8 mouse cellular contexts compared by ENCODE assay signal in the genomic region with DNA sequence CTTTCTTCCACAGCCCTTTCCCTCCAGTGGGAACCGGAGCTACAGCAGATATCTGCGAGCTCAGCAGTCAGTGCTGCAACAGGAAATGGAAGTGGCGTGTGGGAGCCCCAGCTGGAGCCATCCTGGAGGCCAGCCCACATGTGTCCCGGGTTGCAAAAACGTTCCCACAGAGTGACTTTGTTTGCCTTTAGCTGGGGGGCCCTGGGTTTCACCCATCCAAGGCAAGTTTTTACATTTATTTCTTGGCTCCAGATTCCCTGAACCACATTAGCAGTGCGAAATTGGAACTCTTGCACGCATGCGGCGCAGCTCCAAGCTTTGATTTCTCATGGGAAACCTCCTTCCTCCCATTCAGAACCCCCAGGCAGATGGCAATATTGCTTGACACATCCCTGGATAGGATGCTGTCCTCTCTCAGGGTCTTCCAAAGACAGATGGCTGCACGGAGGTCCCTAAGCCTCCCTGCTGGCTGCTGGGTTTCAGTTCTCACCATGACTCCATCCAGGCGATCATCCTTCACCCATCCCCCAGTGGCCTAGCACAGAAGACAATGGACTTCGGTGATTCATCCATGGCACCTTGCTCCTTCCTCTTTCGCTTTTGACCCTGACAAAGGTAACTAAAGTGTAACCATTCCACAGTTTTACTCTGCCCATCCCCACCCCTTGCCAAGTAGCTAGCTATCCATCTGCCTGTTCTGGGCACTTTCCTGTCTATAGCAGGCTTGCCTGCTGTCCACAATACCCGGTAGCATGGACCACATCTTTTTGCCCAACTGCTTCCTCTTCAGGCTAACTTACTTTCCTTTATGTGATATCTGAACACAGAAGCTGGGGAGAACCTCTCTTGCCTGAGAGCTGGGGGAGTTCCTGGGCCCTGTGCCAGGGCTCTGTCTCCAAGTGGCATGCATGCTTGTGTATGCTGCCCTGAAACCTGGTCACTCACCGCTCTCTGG.
A peak's percentile ranks its signal among the peaks of the same experiment; 100 is the strongest.
DNase-seq lines count a peak whose midpoint lies in the region; ATAC-seq and TF ChIP-seq lines count a peak whose summit lies in the region.

No protein-coding gene starts in this region.

- no peaks in the 10 kb centered on the region for H3K9me3 ChIP-seq in embryonic facial prominence, embryonic 13.5 days
- no peaks in the 10 kb centered on the region for H3K9me3 ChIP-seq in heart, embryonic 13.5 days
- no peaks in the 10 kb centered on the region for H3K9me3 ChIP-seq in kidney, embryonic 15.5 days (replicated peaks)
- no peaks in the 10 kb centered on the region for H3K9me3 ChIP-seq in lung, postnatal 0 days (ENCODE audit: low read length)
- no peaks in the 10 kb centered on the region for H3K9me3 ChIP-seq in stomach, postnatal 0 days (ENCODE audit: control insufficient read depth, low read length)

- H3K4me1 ChIP-seq in embryonic facial prominence, embryonic 13.5 days, result peaks cover 33% of the 10 kb centered on the region
- peaks cover 40% of the 10 kb centered on the region for H3K4me1 ChIP-seq in heart, embryonic 13.5 days
- H3K4me1 ChIP-seq in kidney, embryonic 15.5 days, result peaks cover 34% of the 10 kb centered on the region
- peaks cover 9% of the 10 kb centered on the region; the same call in 1 of the 2 replicates for H3K4me1 ChIP-seq in lung, postnatal 0 days (ENCODE audit: insufficient read depth, low read depth, low read length)
- peaks cover 3% of the 10 kb centered on the region; the same call in 1 of the 2 replicates for H3K4me1 ChIP-seq in stomach, postnatal 0 days (replicated peaks; ENCODE audit: control insufficient read depth, insufficient read depth)

- no peak for TF ChIP-seq CTCF in lung, postnatal 0 days (IDR thresholded peaks at IDR 0.05)
- TF ChIP-seq CTCF in stomach, postnatal 0 days (IDR thresholded peaks at IDR 0.05; ENCODE audit: low read depth), result no peak

- DNase-seq in right cerebral cortex, postnatal 4 days, result peak; percentile 42
- DNase-seq in right cerebral cortex, postnatal 36 days (ENCODE audit: low spot score in 2 of 2), result no peak
- DNase-seq in lung, postnatal 0 days (ENCODE audit: low spot score), result peak; percentile 76
- DNase-seq in stomach, postnatal 0 days (ENCODE audit: low spot score), result peak; percentile 37
- no peak for DNase-seq in frontal cortex, postnatal 25 days (ENCODE audit: low spot score in 2 of 2)

- peak overlapping the region; percentile 73 for H3K27ac ChIP-seq in embryonic facial prominence, embryonic 13.5 days
- H3K27ac ChIP-seq in heart, embryonic 13.5 days (replicated peaks), result peak overlapping the region; percentile 67
- peak overlapping the region; percentile 67 for H3K27ac ChIP-seq in kidney, embryonic 15.5 days
- no peak overlapping the region for H3K27ac ChIP-seq in lung, postnatal 0 days (ENCODE audit: low read length)
- peak overlapping the region; percentile 24; the same call in 1 of the 2 replicates for H3K27ac ChIP-seq in stomach, postnatal 0 days (replicated peaks)

- no peak overlapping the region for H3K9ac ChIP-seq in embryonic facial prominence, embryonic 13.5 days
- peak overlapping the region; percentile 48 for H3K9ac ChIP-seq in heart, embryonic 13.5 days
- H3K9ac ChIP-seq in kidney, embryonic 15.5 days, result no peak overlapping the region
- no peak overlapping the region for H3K9ac ChIP-seq in lung, postnatal 0 days (replicated peaks; ENCODE audit: low read depth)
- H3K9ac ChIP-seq in stomach, postnatal 0 days (ENCODE audit: low read length), result no peak overlapping the region

- H3K4me2 ChIP-seq in embryonic facial prominence, embryonic 13.5 days, result peak overlapping the region; percentile 44
- peak overlapping the region; percentile 16 for H3K4me2 ChIP-seq in heart, embryonic 13.5 days
- H3K4me2 ChIP-seq in kidney, embryonic 15.5 days, result 0 out of 2 replicates have a peak overlapping the region, but pooled peaks have one; percentile 22
- H3K4me2 ChIP-seq in lung, postnatal 0 days (replicated peaks; ENCODE audit: low read depth, low read length), result peak overlapping the region; percentile 23
- H3K4me2 ChIP-seq in stomach, postnatal 0 days (replicated peaks; ENCODE audit: low read depth), result peak overlapping the region; percentile 31

- peak; percentile 72; the same call in 1 of the 2 replicates for ATAC-seq in embryonic facial prominence, embryonic 13.5 days (ENCODE audit: insufficient number of reproducible peaks, insufficient read depth, low FRiP score, low TSS enrichment, low read depth)
- no peak for ATAC-seq in heart, embryonic 13.5 days (ENCODE audit: extremely low read depth, insufficient number of reproducible peaks, low FRiP score, low TSS enrichment)
- peak; percentile 61 for ATAC-seq in kidney, embryonic 15.5 days (replicated peaks; ENCODE audit: low FRiP score)
- peak; percentile 78 for ATAC-seq in lung, postnatal 0 days
- ATAC-seq in stomach, postnatal 0 days (ENCODE audit: low FRiP score, low TSS enrichment), result peak; percentile 34; the same call in 1 of the 2 replicates

- no peaks in the 10 kb centered on the region for H3K27me3 ChIP-seq in embryonic facial prominence, embryonic 13.5 days
- no peaks in the 10 kb centered on the region for H3K27me3 ChIP-seq in heart, embryonic 13.5 days (replicated peaks)
- H3K27me3 ChIP-seq in kidney, embryonic 15.5 days, result no peaks in the 10 kb centered on the region
- H3K27me3 ChIP-seq in lung, postnatal 0 days (replicated peaks; ENCODE audit: insufficient read depth, low read length), result no peaks in the 10 kb centered on the region
- no peaks in the 10 kb centered on the region for H3K27me3 ChIP-seq in stomach, postnatal 0 days (ENCODE audit: control insufficient read depth, insufficient read depth, low read length)

- H3K4me3 ChIP-seq in embryonic facial prominence, embryonic 13.5 days, result no peak overlapping the region
- no peak overlapping the region for H3K4me3 ChIP-seq in heart, embryonic 13.5 days
- H3K4me3 ChIP-seq in kidney, embryonic 15.5 days (replicated peaks), result no peak overlapping the region
- no peak overlapping the region for H3K4me3 ChIP-seq in lung, postnatal 0 days (ENCODE audit: low read depth, low read length)
- H3K4me3 ChIP-seq in stomach, postnatal 0 days (ENCODE audit: low read depth, low read length), result no peak overlapping the region

- H3K36me3 ChIP-seq in embryonic facial prominence, embryonic 13.5 days, result no peaks in the 10 kb centered on the region
- H3K36me3 ChIP-seq in heart, embryonic 13.5 days, result no peaks in the 10 kb centered on the region
- no peaks in the 10 kb centered on the region for H3K36me3 ChIP-seq in kidney, embryonic 15.5 days
- no peaks in the 10 kb centered on the region for H3K36me3 ChIP-seq in lung, postnatal 0 days (ENCODE audit: insufficient read depth, low read length)
- H3K36me3 ChIP-seq in stomach, postnatal 0 days (ENCODE audit: control insufficient read depth, insufficient read depth, low read length), result no peaks in the 10 kb centered on the region

- WGBS in embryonic facial prominence, embryonic 13.5 days, result 38% methylated on average over 15 of the region's 15 CpGs
- WGBS in heart, embryonic 13.5 days, result 45% methylated on average over 15 of the region's 15 CpGs
- 37% methylated on average over 15 of the region's 15 CpGs for WGBS in kidney, embryonic 15.5 days
- WGBS in lung, postnatal 0 days, result 31% methylated on average over 15 of the region's 15 CpGs
- WGBS in stomach, postnatal 0 days, result 46% methylated on average over 15 of the region's 15 CpGs

- 0 out of 2 replicates have a peak, but pooled peaks have one; percentile 13 for TF ChIP-seq EP300 in lung, postnatal 0 days (IDR thresholded peaks at IDR 0.05)
- TF ChIP-seq EP300 in stomach, postnatal 0 days (optimal IDR thresholded peaks at IDR 0.05), result no peak

Comparison
In these comparisons a context has a peak if more than half of its experiments do, and no peak if none do; other contexts are left out.
1. DNase-seq: peak in right cerebral cortex, postnatal 4 days (single experiment), lung, postnatal 0 days (single experiment) and stomach, postnatal 0 days (single experiment); none in right cerebral cortex, postnatal 36 days (0 of 2) and frontal cortex, postnatal 25 days (0 of 2).
2. Peak in every context shown above with its lines, with median percentiles within 50 percentile points of each other: H3K4me2 ChIP-seq.